Mouse (Mus musculus): ENCODE measurements around the gene Pcdh15.

DNA sequence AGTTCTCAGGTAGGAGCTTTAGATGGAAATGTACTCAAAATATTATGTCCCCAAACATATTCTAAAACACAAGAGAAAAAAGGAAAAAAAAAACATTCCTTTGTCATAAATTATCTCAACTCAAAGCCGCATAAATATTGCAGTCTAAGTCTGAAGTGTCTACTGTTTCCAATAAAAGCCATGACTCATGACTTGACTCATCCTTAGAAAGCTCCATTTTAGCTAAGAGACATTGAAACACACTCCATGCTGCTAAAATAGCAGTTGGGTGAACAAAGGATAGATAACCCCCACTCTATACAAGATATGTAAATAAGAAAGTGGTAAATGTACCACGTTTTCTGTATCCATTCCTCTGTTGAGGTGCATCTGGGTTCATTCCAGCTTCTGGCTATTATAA lies 416.6 kb downstream of the Pcdh15 start:
- TF ChIP-seq CTCF (conservative IDR thresholded peaks at IDR 0.05; ENCODE audit: insufficient read depth, insufficient read length, low read depth, low read length) (no peak), POLR2A (IDR thresholded peaks at IDR 0.05; ENCODE audit: low read depth, low read length) (no peak)
